Mouse (Mus musculus): ENCODE measurements at regions not wholly inside any gene's neighbourhood (a gene's known extent, or its start where the extent isn't known, plus 50 kb on each side); places are given as distances from the start of the nearest gene placed in this dataset.

DNA sequence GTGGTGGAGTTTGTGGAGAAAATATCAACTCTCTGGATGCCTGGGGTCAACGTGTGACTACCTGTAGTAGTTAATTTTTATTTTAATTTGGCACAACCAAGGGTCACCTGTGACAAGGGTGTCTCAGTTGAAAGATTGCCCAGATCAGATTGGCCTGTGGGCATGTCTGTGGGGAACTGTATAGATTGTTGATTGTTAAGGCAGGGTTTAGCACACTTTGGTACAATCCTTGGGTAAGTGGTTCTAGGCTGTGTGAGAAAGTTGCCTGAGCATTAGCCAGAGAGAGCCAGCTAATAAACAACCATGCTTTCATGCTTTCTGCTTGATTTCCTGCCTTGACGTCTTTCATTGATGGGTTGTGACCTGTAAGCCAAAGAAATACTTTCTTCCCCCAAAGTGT is 229.3 kb downstream of the Tex36 start:
- TF ChIP-seq CTCF (IDR thresholded peaks at IDR 0.05; ENCODE audit: control insufficient read depth, insufficient read depth, low read length) (no peak), POLR2A (IDR thresholded peaks at IDR 0.05; ENCODE audit: borderline replicate concordance, control insufficient read depth, low read depth, low read length) (no peak)

Measured in bone marrow, adult 2 months (tissue).